Mouse (Mus musculus) right cerebral cortex, adult 18-20 months (tissue): ENCODE measurements around the gene Gm28230.
A peak's percentile ranks its signal among the peaks of the same experiment; 100 is the strongest.

ENCODE experiments used
- DNase-seq: peaks from one replicate; pipeline ENCODE4 v3.0.0; 2022; ENCODE audit warnings: mixed read lengths

The Gm28230 gene

DNA sequence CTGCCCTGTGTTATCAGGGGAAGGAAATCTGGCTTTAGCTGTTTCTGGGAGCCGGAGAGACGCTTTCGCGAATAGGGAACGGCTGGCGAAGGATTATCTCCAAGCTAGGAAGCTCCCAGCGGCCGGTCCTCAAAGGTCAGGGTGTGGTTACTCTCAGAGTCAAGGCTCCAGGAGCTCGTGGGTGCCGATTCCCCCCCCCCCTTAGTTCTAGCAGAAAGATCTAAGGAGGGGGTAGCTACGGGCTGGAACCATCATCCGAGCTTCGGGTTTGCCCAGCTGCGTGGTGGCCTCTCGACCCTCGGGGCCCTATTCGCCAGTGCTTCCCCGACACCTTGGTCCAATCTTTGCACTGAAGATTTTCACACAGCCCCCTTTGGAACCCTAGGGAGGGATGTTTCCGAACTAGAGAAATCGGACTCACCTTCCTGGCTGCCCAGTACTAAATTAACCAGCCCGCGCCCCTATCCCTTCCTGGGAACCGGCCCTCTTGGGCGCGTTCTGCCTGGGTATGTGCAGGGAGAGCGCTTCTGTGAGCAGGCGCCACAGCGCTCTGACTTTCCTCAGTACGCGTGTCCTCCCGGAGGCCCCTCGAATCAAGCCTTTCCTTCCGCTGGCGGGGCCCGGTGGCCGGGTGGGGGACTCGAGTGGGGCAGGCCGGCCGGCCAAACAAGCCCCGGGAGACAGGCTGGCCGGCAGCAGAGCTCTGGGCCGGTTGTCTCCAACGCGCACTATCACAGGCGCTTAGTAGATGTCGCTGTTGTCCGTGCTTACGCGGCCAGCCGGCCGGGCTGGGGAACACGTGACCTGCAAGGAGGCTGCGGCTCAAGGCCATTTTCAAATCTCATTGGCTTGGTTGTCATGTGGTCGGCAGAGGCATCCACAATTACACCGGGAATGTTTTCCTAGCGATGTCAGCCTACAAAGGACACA, 35.2 kb upstream of the Gm28230 start, which contains the start of gene Hoxd10:
Hoxd10 (plus strand) TSS at position 903 of the 930 bp plus-strand sequence.
- no peak for DNase-seq

DNA sequence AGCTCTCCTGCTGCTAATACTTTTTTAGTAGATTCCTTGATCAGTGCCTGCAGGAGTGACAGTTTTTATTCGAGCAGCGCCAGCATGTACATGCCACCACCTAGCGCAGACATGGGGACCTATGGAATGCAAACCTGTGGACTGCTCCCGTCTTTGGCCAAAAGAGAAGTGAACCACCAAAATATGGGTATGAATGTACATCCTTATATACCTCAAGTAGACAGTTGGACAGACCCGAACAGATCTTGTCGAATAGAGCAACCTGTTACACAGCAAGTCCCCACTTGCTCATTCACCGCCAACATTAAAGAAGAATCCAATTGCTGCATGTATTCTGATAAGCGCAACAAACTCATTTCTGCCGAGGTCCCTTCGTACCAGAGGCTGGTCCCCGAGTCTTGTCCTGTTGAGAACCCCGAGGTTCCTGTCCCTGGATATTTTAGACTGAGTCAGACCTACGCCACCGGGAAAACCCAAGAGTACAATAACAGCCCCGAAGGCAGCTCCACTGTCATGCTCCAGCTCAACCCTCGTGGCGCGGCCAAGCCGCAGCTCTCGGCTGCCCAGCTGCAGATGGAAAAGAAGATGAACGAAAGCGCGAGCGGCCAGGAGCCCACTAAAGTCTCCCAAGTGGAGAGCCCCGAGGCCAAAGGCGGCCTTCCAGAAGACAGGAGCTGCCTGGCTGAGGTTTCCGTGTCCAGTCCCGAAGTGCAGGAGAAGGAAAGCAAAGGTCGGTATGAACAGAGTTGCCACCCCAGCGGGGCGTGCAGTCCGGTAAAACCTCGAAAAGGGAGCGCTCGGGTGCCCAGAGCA, 34.3 kb upstream of the Gm28230 start:
- no peak for DNase-seq

DNA sequence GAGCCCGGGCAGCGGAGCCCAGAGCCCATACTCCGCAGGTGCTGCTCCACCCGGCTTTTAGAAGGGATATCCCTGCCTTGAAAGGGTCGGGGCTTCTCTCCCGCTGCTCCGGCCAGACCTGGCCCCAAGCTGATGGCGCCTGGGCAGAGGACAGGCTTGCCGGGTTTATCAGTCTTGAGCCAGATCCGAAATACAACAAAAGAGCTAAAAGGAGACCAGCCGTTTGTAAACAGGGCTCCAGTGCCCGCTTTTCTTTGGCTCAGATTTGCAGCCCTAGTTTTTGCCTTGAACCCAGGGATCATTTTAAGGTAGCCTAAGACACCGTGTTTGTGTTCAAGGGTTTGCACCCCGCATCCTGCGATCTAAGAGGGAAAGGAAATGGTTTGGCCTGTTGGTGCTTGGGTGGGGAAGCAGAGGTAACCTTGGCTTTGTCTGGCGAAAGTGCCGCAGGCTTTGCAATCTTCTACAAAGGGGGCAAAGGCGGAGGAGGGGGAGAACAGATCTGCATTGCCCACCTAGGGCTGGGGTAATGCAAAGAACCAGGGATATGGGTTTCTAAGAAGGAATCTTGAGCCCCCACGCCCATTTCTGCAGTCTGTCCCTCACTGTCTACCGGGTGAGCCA, 33.6 kb upstream of the Gm28230 start:
- no peak for DNase-seq

DNA sequence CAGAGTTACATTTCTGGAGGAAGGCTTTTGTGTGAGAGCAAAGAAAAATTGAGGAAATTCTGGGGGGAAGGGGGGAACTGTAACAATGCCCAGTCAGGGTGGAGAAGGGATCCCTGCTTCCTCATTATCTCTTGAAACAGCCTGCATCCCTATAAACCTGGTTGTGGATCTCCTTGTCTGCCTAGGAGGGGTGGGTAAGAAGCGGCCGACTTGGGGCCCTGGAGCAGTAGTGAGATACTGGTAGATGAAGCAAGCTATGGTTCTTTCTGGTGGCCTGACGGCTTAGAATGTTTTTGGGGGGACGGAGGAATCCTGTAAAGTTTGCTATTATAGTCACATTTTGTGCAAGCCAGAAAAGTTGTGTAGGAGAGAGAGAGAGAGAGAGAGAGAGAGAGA, 33.1 kb upstream of the Gm28230 start:
- no peak for DNase-seq

DNA sequence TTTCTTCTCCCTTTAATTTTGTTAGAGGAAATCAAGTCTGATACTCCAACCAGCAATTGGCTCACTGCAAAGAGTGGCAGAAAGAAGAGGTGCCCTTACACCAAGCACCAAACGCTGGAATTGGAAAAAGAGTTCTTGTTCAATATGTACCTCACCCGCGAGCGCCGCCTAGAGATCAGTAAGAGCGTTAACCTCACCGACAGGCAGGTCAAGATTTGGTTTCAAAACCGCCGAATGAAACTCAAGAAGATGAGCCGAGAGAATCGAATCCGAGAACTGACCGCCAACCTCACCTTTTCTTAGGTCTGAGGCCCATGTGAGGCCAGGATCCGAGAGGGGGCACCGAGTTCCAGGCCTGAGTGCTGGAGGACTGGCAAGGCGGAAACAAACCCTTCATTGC, 32.5 kb upstream of the Gm28230 start:
- DNase-seq: no peak

DNA sequence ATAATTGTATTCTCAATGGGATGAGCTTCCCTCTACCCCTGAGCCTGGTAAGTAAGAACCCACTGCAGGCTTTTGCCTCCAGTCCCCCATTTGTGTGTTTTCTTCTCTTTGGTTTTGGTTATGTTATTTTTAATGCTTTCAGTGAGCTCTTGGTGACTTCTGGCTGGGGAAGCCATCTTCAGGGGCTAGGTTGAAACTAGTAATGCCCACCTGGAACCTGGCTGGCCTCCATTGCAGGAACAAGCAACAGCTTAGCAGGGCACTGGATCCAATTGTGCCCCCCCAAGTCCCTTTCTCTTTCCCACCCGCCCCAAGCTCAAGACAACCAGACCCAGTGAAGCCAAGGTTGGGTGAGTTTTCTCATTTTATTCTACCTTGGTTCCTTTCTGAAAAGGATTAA, 31.1 kb upstream of the Gm28230 start:
- DNase-seq: no peak

DNA sequence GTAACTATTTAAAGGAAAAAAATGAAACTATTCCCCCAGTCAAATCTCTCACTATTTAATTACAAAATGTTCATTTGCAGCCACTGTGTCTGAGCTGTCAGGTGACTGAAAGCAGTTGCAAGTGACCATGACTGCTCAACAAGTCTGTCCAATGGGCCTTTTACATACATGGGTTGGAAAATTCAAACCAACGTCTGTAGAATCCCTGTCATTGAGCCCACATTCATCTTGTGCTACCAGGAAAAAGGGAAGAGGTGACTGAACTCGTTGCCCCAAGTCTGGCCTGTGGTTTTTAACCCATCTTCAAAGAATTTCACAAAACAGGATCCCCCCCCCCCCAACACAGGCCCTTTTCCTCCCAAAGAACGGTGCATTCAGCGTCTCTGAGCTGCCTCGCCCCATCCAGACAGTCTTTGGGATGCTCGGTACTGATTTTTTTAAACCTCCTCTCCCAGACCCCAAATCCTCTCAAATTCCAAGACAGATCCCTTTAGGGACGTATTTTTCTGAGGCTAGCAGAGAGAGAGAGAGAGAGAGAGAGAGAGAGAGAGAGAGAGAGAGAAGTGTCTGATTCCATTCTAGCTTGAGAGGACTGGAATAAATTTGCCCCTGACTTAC, 30.6 kb upstream of the Gm28230 start:
- no peak for DNase-seq

DNA sequence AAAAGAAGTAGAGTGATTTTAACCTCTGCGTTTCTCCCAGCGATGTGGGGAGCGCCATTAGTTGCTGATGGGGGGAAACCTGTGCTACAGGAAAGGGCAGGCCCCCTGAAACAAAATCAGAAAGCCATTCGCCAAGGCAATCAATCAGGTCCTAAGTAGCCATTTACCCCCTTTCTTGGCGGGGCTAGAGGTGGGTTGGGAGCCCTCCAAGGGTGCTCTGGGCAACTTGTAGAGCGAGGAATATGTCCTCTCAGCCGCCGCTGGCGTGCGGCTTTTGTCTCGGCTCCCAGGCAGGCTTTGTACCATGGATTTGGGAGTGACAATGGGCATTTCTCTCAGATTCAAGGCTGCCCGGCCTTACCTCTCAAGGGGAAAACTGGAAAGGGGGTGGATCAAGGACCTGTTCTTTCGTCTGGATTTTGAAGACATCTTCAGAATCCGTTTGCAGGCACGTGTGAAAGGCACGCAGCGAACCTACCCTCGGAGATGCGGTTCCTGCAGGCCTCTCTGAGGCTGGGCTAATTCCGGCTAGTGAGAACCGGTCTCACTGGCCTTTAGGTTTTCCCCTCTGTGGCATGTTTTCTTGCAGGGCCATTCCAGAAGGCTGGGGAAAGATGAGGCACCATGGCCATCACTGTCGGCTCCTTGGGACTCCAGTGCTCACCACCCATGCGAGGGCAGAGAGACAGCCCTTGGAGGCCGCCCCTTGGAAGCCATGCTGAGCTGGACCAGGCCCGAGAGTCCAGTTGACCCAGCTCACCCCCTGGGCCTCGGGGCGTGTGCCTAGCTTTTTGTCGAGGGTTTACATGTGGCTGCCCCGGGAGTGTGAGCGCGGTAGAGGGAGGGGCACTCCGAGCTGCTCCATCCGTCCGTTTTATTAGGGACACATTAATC, 29.8 kb upstream of the Gm28230 start:
- DNase-seq: no peak

DNA sequence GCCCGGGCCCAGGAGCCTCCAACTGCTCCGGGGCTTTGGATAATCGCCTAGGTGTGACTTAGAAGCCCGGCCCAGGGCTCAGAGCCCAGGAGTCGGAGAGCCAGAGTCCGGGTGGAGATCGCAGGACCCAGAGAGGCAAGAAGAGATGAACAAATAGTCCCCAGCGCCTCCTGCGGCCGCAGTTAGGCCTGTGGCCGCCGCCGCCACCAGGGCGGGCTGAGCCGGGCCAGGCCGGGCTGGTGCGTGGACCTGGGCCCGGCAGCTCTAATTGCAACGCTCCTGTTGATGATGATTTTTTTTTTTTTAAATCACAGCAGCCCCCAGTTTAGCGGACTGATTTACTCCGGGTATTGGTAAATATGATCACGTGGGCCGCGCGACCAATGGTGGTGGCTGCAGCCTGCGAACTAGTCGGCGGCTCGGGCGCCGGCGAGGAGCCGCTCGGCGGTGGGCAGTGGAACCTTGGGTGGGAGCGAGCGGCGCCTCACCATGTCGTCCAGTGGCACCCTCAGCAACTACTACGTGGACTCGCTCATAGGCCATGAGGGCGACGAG, 28.9 kb upstream of the Gm28230 start, which contains the start of gene Hoxd9:
Hoxd9 (plus strand) TSS at position 161 of the 555 bp plus-strand sequence.
- no peak for DNase-seq

DNA sequence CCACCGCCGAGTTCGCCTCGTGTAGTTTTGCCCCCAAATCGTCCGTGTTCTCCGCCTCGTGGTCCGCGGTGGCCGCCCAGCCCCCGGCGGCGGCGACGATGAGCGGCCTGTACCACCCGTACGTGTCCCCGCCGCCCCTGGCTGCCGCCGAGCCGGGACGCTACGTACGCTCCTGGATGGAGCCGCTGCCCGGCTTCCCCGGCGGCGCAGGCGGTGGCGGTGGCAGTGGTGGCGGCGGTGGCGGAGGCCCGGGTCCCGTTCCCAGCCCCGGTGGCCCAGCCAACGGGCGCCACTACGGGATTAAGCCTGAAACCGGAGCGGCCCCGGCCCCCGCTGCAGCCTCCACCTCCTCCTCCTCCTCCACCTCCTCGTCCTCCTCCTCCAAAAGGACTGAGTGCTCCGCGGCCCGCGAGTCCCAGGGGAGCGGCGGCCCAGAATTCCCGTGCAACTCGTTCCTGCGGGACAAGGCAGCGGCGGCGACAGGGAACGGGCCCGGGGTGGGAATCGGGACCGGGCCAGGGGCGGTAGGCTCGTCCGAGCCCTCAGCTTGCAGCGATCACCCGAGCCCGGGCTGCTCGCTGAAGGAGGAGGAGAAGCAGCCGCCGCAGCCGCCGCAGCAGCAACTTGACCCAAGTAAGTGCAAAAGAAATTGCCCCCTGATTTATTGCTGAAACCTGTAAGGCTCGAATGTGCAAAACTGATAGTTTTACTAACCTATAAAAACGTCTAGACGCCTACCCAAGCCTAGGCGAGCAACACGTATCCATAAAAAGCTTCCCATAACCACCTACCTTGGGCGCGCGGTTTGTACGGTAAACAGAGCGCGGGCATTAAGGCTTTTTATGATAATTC, 28.1 kb upstream of the Gm28230 start:
- DNase-seq: no peak

DNA sequence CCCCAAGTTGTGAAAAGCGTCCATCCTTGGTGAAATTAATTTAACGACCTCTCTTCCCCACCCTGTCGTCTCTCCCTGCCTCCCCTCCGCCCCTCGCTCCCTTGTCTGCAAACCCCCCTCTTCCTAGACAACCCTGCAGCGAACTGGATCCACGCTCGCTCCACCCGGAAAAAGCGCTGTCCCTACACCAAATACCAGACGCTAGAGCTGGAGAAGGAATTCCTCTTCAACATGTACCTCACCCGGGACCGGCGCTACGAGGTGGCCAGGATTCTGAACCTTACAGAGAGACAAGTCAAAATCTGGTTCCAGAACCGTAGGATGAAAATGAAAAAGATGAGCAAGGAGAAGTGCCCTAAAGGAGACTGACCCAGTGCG, 27.5 kb upstream of the Gm28230 start:
- no peak for DNase-seq

DNA sequence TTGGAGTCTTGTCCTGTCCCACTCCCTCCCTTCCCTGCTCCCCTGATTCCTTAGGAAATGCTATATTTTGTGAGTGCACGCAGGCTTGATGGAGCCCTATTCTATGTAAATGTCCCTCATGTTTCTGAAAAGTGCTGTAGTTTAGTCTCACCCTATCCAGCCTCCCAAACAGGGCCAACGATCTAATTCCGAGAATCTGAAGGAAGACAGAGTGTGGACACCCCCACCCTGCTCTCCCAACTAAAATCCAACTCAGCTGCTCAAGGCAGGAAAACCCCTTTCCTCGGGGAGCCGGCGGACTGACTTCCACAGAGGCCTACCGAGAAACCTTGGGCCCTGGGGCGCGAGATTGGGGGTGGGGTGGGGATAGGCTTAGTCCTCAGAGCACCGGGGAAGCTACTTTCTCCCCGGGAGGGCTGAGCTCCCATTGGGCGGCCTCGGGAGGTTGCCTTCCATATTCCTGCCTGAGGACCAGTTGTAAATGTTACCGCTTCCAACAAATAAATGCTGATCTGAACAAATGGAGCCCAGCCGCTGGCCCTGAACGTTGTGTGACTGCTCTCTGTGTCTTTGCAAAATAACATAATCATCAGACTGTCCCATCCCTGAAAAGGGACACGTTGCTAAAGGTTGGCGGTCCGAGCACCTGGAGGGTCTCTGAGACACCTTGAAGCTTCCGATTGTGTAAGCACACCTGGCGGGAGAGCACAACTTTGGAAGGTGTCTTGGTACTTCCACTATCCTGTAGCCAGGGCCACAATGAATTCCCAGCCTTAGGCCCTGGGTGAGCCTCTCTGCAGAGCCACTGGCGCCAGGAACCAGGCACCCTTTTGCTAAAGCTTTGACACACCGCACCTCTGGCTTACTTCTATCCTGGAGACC, 26.6 kb upstream of the Gm28230 start:
- DNase-seq: no peak

DNA sequence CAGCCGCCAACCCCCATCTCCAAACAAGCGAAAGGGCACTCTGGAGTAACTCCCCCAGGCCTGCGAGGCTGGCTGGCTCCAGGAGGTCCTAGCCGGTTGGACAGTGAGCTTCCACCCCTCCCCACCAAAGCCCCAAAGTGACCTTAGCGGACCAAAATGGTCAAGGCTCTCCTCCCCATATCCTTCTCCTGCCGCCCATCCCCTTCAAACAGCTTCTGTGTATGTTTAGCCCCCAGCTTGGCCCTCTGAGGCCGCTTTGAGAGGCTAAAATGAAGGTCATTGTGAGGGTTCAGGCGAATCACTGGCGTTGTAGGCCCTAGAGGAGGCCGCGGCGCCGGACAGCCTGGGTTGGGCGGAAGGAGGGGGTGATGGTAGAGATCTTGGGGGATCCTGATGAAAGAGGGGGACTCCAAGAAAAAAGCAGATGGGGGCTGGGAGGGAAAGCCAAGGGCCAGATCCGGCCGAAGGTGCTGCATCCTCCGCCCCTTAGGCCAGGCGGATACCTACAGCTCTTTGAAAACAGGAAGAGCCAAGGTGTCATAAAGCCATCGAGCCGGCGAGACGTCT, 25.9 kb upstream of the Gm28230 start:
- DNase-seq: no peak

DNA sequence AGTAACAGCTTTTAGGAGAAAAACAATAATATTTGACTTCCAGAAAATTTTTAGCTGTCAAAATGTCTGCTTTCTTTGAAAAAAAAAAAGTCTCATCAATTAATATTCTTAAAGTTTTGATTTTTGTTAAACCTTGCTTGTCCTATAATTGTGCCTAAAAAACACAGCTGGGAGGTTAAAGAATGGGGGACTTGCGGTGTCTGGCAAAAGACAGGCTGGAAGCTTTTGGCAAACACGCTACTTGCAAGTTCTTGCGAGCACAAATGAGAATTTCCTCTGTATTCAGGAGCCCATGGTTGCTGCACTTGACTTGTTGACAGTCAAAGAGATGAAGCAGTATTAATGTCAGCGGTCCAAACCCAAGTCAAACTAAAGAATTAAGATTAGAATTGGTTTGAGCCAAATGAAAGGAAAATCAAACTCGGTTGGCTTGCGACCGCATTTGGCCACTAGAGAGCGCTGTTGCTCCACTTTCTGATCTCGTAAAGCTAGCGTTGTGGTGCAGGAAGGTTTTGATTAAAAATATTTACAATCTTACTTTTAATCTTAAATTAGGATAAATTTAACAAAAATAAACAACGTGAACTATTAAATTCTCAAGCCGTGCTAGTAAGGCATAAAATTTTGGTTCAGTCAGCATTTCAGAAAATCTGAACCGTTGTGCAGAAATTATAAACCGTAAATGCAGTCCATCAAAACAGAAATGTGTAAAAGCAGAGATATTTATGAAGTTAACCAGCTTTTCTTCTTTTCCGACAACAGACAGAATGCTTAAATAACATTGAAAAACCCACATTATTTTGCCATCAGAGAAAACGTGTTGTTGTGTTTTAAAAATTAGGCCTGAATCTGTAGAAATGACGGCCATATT, 24.3 kb upstream of the Gm28230 start:
- peak; percentile 60 for DNase-seq

DNA sequence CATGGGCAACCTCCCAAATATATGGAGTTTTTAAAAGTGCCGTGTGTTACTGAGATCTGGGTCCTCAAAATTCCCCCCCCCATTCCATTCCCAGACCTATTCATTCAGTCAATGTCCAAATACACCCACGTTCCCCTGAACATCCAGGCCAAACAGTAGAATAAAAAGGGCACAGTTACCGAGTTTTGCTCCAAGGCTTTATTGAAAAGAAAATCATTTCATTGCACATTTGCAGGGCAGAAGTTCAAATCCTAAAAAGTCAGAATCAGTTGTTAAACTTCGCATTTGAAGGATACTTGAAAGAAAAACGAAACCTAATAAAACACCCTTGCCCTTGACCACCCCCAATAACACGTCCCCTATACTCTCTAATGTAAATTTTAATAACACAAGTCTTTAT, 23.7 kb upstream of the Gm28230 start:
- no peak for DNase-seq

DNA sequence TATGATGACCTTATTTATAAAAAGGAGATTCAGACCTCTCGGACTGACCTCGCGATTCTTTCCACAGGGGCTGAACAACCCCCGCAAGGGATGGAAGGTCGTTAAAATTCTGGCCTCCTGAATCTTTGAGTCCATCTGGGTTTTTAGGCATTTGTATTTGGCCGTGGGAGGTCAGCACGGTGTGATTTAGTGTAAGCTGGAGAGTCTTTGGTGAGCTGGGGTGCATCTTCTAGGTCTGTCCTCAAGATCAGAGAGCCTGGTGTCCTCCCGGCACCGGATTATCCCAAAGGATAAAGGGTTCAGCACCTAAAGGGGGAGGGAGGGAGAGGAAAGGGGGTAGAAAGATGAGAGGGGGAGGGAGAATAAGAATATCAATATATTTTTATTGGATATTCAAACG, 23.2 kb upstream of the Gm28230 start:
- DNase-seq: no peak

DNA sequence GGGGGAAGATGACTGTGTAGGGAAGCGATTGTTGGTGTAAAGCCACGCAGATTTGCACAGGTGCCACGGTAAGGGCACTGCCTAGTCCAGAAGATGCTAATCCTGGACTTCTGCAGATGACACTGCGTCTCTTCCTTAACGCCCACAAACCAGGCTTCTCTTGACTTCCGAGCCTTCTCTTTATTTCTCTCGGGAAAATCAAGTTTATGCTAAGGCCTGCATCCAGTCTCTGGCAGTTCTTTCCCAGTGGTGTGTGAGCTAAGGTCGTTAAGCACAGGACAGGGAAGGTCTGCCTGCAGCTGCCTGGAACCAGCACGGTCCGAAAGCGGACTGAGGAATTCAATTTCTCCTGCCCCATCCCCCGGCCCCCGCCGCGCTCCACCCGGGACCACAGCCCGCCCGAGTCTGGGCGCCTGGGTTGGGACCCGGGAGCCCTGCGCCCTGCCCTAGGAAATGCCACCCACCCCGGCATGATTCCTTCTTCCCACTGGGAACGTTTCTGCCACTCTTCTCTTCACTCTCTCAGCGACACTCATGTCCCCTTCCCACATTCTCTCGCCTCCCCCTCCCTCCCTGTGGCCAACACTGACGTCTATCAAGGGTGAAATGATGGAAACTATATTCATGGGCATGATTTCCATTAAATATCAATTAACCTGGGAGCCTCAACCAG, 22.7 kb upstream of the Gm28230 start:
- DNase-seq: no peak
